Mouse (Mus musculus): ENCODE measurements around the gene Sh3bp2.

- no peak for TF ChIP-seq CTCF (IDR thresholded peaks at IDR 0.05; ENCODE audit: extremely low read depth, insufficient read depth, low read length)
- no peak for TF ChIP-seq POLR2A (IDR thresholded peaks at IDR 0.05; ENCODE audit: extremely low read depth, insufficient read depth, low read length)
Measured at GRCm38 (mm10) chr5:34590702-34591101, 65.1 kb downstream of the Sh3bp2 start.
